Mouse (Mus musculus): Measurements from ENCODE around the gene Epas1. TPM values are rescaled to one million over a fixed set of nuclear protein-coding genes. Genes with fewer than 3 reads are reported as not detected.

Epas1 gene
- total RNA-seq, 2 experiments from 2014 or later: 83.0 to 84.1 TPM

DNA sequence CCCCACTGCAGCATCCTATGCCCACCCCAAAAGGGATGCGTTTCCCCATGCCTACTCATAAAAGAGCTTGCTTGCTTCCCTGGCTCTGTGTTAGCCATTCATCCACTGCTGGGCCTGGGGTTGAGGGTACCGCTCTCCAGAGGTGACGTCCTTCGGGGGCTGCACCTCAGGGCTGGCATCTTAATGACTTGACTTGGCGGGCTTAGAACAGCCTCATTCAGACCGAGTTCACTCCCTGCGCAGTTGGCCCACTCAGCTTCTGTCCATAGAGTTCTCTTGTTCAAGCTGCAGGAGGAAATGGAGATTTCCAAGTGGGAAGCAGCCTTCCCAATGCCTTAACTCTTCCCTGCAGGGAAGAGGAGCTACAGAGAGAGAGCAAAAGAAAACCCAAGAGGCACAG, 32.1 kb downstream of the Epas1 start:
- DNase-seq (ENCODE audit: low spot score in 2 of 2): peak in 1 of 2 experiments; percentile 51

DNA sequence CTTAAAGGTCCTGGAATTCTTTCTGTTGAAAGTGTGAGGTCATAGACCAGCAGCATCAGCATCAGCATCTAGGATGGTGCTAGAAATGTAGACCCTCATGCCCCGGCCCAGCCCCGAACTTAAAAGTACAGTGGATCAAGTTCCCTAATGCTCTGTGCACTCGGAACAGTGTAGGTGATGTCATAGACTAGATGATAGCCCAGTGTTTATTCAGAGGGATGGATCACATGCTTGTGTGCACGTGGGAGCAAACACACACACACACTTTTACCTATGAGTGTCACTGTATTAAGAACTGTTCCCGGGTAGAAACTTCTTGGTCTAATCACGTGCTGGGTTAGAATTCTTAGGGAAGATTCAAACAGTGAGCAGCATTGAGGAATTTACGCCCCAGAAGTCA, 33.0 kb downstream of the Epas1 start:
- DNase-seq (ENCODE audit: low spot score in 2 of 2): no peak

- DNase-seq (ENCODE audit: low spot score in 2 of 2): no peak
Measured at GRCm38 (mm10) chr17:86787805-86788204, 34.3 kb downstream of the Epas1 start.

- DNase-seq (ENCODE audit: low spot score in 2 of 2): no peak
Measured at GRCm38 (mm10) chr17:86788316-86788715, 34.8 kb downstream of the Epas1 start.

- DNase-seq (ENCODE audit: low spot score in 2 of 2): no peak
Measured at GRCm38 (mm10) chr17:86791925-86792324, 38.4 kb downstream of the Epas1 start.

GRCm38 (mm10) chr17:86795773-86796172, 42.3 kb downstream of the Epas1 start:
- DNase-seq (ENCODE audit: low spot score in 2 of 2): no peak

DNA sequence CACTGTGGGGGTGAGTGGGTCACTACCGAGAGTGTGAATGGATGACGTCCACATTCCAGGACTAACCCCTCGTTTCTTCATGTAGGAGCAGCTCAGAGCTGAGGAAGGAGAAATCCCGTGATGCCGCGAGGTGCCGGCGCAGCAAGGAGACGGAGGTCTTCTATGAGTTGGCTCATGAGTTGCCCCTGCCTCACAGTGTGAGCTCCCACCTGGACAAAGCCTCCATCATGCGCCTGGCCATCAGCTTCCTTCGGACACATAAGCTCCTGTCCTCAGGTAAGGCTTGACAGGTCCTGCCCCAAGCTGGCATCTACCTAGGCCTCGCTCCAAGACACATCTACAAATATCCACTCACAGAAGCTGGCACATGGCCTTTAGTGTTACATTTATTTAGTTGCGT, 43.5 kb downstream of the Epas1 start:
- DNase-seq (ENCODE audit: low spot score in 2 of 2): no peak

- no peak for DNase-seq (ENCODE audit: low spot score in 2 of 2)
Measured at GRCm38 (mm10) chr17:86798460-86798859, 45.0 kb downstream of the Epas1 start.

DNA sequence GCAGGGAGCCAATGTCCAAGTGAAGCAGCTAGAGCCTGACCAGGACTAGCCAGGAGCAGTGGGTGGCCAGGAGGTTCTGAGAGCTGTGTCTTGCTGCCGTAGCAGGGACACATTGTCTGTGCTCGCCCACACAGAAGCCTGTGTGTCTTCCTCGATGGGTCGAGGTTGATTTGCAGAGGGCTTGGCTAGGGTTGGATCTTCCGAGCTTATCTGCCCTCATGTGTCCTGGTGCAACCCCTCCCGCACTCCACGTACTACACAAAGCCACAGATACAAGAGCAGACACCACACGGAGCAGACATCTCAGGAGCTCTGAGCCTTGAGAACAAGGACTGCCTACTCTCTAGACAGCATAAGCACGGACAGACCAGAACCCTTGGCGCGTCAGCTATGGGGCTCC, 45.5 kb downstream of the Epas1 start:
- DNase-seq (ENCODE audit: low spot score in 2 of 2): no peak

- DNase-seq (ENCODE audit: low spot score in 2 of 2): no peak
Measured at GRCm38 (mm10) chr17:86800535-86800934, 47.0 kb downstream of the Epas1 start.

- DNase-seq (ENCODE audit: low spot score in 2 of 2): no peak
Measured at GRCm38 (mm10) chr17:86801213-86801815, 47.8 kb downstream of the Epas1 start.

GRCm38 (mm10) chr17:86801876-86802275, 48.4 kb downstream of the Epas1 start:
- no peak for DNase-seq (ENCODE audit: low spot score in 2 of 2)

GRCm38 (mm10) chr17:86802351-86802985, 49.0 kb downstream of the Epas1 start:
- no peak for DNase-seq (ENCODE audit: low spot score in 2 of 2)

- no peak for DNase-seq (ENCODE audit: low spot score in 2 of 2)
Measured at GRCm38 (mm10) chr17:86803147-86803546, 49.6 kb downstream of the Epas1 start.

GRCm38 (mm10) chr17:86803653-86804052, 50.2 kb downstream of the Epas1 start:
- no peak for DNase-seq (ENCODE audit: low spot score in 2 of 2)

- peak in 1 of 2 experiments; percentile 49 for DNase-seq (ENCODE audit: low spot score in 2 of 2)
Measured at GRCm38 (mm10) chr17:86812029-86812428, 58.5 kb downstream of the Epas1 start.

GRCm38 (mm10) chr17:86814320-86814719, 60.8 kb downstream of the Epas1 start:
- no peak for DNase-seq (ENCODE audit: low spot score in 2 of 2)

DNA sequence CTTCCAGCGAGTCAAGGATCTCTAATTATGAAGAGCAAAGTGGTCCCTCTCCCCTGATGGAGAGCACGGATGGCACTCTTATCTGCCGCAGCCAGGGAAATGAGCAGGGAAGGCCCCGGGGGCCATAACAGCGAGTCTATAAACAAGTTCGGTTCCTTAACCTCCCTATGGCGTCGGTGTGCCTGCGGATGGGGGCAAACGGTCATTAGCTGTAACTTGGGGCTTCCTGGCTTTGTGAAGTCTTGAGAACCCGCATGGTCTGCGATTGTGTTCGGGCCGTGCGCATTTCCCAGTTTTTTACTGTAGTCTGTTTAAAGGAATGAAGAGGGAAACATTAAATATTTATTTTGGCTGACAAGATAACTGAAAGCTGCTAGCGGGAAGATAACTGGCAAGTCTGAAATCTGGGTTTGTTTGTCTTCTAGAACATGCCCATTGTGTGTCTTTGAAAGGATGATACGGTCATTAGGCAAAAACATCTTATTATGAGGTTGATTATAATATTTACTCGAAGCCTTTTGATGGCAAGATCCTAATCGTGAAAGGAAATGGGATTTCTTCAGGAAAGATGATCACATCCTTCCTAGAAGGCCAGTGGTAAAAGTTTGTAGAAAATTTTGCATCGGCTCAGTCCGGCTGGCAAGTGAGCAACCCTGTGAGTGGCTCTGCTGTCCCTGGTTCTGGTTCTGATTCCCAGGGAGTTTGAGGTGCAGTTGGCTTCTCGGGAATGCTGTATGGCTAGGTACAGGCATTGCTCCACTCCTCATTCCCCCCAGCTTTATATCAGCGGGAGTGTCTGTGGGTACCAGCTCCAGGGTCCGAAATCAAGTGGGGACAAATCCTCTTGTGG, 61.7 kb downstream of the Epas1 start:
- DNase-seq (ENCODE audit: low spot score in 2 of 2): no peak

DNA sequence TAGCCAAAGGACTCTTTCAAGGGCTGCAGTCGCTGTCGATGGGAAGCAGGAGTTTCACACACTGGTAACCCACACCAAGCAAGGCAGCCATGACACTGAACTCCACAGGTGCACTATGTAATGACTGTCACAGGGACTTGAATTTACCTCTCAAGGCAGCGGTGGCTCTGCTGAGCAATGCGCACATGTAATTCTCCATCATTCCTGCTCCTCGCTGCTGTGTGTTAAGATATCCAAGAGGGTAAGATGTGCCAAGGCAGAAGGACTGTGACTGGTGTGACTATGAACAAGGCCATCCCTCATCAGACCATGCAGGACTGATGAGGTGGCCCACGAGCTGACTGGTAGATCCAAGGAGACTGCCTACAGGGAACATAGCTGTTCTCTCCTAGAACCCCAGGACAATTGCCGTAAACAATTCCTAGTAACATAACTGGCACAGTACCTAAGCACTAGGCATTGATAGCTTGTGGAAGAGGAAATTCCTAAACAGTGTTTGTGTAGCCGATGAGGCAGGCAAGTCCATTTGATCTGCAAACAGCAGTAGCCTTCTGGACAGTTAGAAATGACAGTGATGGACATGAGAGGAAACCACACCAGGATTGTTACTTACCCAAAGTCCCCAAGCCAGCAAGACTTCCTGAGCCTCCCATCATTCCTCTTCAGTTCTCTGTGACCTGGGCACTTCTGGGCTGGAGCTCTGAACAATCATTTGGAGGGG, 68.7 kb downstream of the Epas1 start:
- no peak for DNase-seq (ENCODE audit: low spot score in 2 of 2)

DNA sequence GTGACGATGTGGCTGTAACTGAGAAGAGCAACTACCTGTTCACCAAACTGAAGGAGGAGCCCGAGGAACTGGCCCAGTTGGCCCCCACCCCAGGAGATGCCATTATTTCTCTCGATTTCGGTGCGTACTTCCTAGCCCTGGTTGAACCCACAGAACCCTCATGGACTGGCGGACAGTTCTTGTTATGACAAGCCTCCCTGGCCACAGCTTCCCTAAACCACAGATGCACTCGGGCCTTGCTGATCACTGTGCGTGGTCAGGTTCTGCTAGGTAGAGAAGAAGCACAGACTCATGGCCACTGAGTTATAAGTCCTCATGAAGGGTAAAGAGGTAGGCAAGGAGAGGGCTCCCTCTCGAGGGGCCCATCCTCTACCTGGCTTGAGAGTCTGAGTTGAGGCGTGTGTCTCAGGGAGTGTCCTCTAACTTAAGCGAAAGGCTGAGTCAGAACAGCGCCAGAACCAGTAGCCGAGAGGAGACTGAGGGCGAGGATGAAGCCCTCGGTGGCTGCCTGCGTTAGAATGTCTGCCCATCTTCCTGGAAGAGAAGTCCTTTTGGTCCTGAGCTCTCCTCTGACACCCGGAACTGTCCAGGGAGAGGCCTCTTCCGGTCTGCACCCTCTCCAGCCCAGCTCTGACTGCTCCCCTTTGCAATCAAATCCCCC, 71.1 kb downstream of the Epas1 start:
- no peak for DNase-seq (ENCODE audit: low spot score in 2 of 2)
